Mouse (Mus musculus) embryonic facial prominence, embryonic 15.5 days (tissue): Measurements from ENCODE around the gene Cdhr1. TPM values are rescaled to one million over a fixed set of nuclear protein-coding genes. Genes with fewer than 3 reads are reported as not detected.

Experiments used
- polyA plus RNA-seq: library from polyadenylated mRNA; unstranded; fragments of >200 nt; fragmentation: Nextera tagmentation; extraction: Ambion mirVana; gene quantifications from 2 replicates; pipeline ENCODE4 v1.2.1, GENCODE M21; 2015

Cdhr1 gene
- polyA plus RNA-seq, 1 experiment from 2014 or later, result 3.0 TPM

Other genes starting within 250 kb of the Cdhr1 start
- 45.1 and 51.3 TPM in 2 replicates for gene Ccser2, start 129.6 kb downstream of the Cdhr1 start, polyA plus RNA-seq
- 0.56 and 0.74 TPM in 2 replicates for gene Rgr, start 49.4 kb downstream of the Cdhr1 start, polyA plus RNA-seq
- not detected in 2 replicates for gene Lrit1, start 43.5 kb downstream of the Cdhr1 start, polyA plus RNA-seq
- gene Lrit2, start 30.4 kb downstream of the Cdhr1 start, polyA plus RNA-seq, result not detected in 2 replicates
- 28.4 and 28.6 TPM in 2 replicates for gene 2610528A11Rik, start 15.7 kb upstream of the Cdhr1 start, polyA plus RNA-seq
- gene Ghitm, start 36.9 kb upstream of the Cdhr1 start, polyA plus RNA-seq, result 188 and 194 TPM in 2 replicates